Mouse (Mus musculus) liver, postnatal 0 days (tissue): ENCODE measurements around the gene Rapgef2.

Experiments
- CTCF ChIP-seq: sonication (generic); IDR thresholded peaks from 2 replicates; pipeline ENCODE4 v1.5.1; 2016; ENCODE audit warnings: antibody characterized with exemption, low read depth
- EP300 ChIP-seq: IDR thresholded peaks from 2 replicates; pipeline ENCODE4 v1.6.1; 2016; ENCODE audit warnings: antibody characterized with exemption, low read depth, mild to moderate bottlenecking

DNA sequence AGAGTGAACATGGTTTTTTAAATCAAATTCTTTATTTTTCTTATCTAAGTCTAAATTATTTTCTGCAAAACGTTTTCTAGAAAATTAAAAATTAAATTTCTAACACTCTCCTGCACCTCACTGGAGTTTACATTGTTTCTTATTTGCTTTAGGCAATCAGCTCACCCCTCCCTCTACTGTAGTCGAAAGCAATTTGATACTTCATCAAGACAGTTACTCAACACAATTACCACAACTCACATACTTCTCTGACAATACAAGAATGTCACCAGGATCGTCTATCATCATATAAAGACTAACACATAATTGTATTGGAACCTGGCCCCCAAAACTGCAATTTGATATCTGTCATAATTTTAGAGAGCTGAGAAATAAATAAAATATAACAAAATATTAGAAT lies 51.8 kb downstream of the Rapgef2 start:
- TF ChIP-seq CTCF (no peak), EP300 (no peak)
